Mouse (Mus musculus): Measurements from ENCODE around the gene Pdrg1. TPM values are rescaled to one million over a fixed set of nuclear protein-coding genes. Genes with fewer than 3 reads are reported as not detected.

The Pdrg1 gene
- polyA plus RNA-seq, 1 experiment: 34.0 TPM

- no peak for DNase-seq (ENCODE audit: low read depth, low spot score)
- WGBS: 50% methylated on average over 3 of the region's 3 CpGs
Measured at GRCm38 (mm10) chr2:152976991-152977390, 38.2 kb downstream of the Pdrg1 start.

- WGBS: 48% methylated on average over 4 of the region's 4 CpGs
- no peak for DNase-seq (ENCODE audit: low read depth, low spot score)
Measured at GRCm38 (mm10) chr2:152965555-152965954, 49.7 kb downstream of the Pdrg1 start.

- peak; percentile 10 for DNase-seq (ENCODE audit: low read depth, low spot score)
- WGBS: 3% methylated on average over 34 of the region's 34 CpGs
Measured at GRCm38 (mm10) chr2:152962091-152962793, 53.0 kb downstream of the Pdrg1 start, which contains the start of gene Ttll9. TSS of gene Ttll9 (plus strand) at chr2:152962485.

Other genes starting within 250 kb of the Pdrg1 start
- 42.4 and 43.6 TPM in 2 replicates for gene Bcl2l1, start 183.7 kb downstream of the Pdrg1 start, polyA plus RNA-seq (2012; rRNA removed)
- gene Tpx2, start 167.5 kb downstream of the Pdrg1 start, polyA plus RNA-seq (2012; rRNA removed): 5.0 and 5.2 TPM in 2 replicates
- gene Mylk2, start 104.1 kb downstream of the Pdrg1 start, polyA plus RNA-seq (2012; rRNA removed): 0.04 and 0.10 TPM in 2 replicates
- gene Foxs1, start 82.2 kb downstream of the Pdrg1 start, polyA plus RNA-seq (2012; rRNA removed): 1.9 and 2.0 TPM in 2 replicates
- 0.06 TPM in 1 of 2 replicates, not detected in the other for gene Dusp15, start 63.7 kb downstream of the Pdrg1 start, polyA plus RNA-seq (2012; rRNA removed)
- gene Ttll9, start 52.9 kb downstream of the Pdrg1 start, polyA plus RNA-seq (2012; rRNA removed): 0.12 TPM in 1 of 2 replicates, not detected in the other
- gene Xkr7, start 16.4 kb upstream of the Pdrg1 start, polyA plus RNA-seq (2012; rRNA removed): 0.14 TPM in 2 replicates
- 3.5 and 7.5 TPM in 2 replicates for gene Ccm2l, start 50.5 kb upstream of the Pdrg1 start, polyA plus RNA-seq (2012; rRNA removed)
- gene Hck, start 93.0 kb upstream of the Pdrg1 start, polyA plus RNA-seq (2012; rRNA removed): 18.0 and 24.0 TPM in 2 replicates
- 37.3 and 48.4 TPM in 2 replicates for gene Tm9sf4, start 145.9 kb upstream of the Pdrg1 start, polyA plus RNA-seq (2012; rRNA removed)
- 3.2 and 3.3 TPM in 2 replicates for gene Tspyl3, start 210.0 kb upstream of the Pdrg1 start, polyA plus RNA-seq (2012; rRNA removed)
- 13.2 and 19.3 TPM in 2 replicates for gene Plagl2, start 226.0 kb upstream of the Pdrg1 start, polyA plus RNA-seq (2012; rRNA removed)
- 16.7 and 22.5 TPM in 2 replicates for gene Pofut1, start 226.1 kb upstream of the Pdrg1 start, polyA plus RNA-seq (2012; rRNA removed)